Mouse (Mus musculus) hindbrain, embryonic 12.5 days (tissue): Measurements from ENCODE around the gene Fgf2. TPM values are rescaled to one million over a fixed set of nuclear protein-coding genes. Genes with fewer than 3 reads are reported as not detected.

ENCODE experiments used
- ATAC-seq: fragments of 200-750 bp; cut with Nextera tagmentation; 2 replicates; pipeline ENCODE4 v1.8.0; 2017; ENCODE audit warnings: moderate TSS enrichment; ENCODE audit not compliant: low FRiP score
- H3K27ac ChIP-seq: fragments of 300-500 bp; sonication (generic); 2 replicates; pipeline ENCODE4 v1.5.1; 2016; ENCODE audit warnings: mild to moderate bottlenecking
- H3K27me3 ChIP-seq: fragments of 300-500 bp; sonication (generic); 2 replicates; pipeline ENCODE4 v1.6.1; 2016; ENCODE audit warnings: mild to moderate bottlenecking
- H3K36me3 ChIP-seq: fragments of 300-500 bp; sonication (generic); 2 replicates; pipeline ENCODE4 v1.6.1; 2016; ENCODE audit warnings: mild to moderate bottlenecking
- H3K4me1 ChIP-seq: fragments of 300-500 bp; sonication (generic); 2 replicates; pipeline ENCODE4 v1.6.1; 2016
- H3K4me2 ChIP-seq: fragments of 300-500 bp; sonication (generic); replicated peaks from 2 replicates; pipeline ENCODE4 v1.6.1; 2016; ENCODE audit warnings: mild to moderate bottlenecking
- H3K4me3 ChIP-seq: fragments of 300-500 bp; sonication (generic); 2 replicates; pipeline ENCODE4 v1.5.1; 2016; ENCODE audit warnings: mild to moderate bottlenecking
- H3K9ac ChIP-seq: fragments of 300-500 bp; sonication (generic); 2 replicates; pipeline ENCODE4 v1.6.1; 2016; ENCODE audit warnings: mild to moderate bottlenecking, moderate library complexity
- H3K9me3 ChIP-seq: fragments of 300-500 bp; sonication (generic); replicated peaks from 2 replicates; pipeline ENCODE4 v1.6.1; 2016; ENCODE audit warnings: mild to moderate bottlenecking
- WGBS: fragments of 180-500 bp; shearing (Covaris S2); methylation state at CpG from one replicate; pipeline ENCODE4 v1.1.7; 2016; 5-methylcytosine and 5-hydroxymethylcytosine counted together
- polyA plus RNA-seq: library from polyadenylated mRNA; unstranded; fragments of >200 nt; fragmentation: Nextera tagmentation; extraction: Ambion mirVana; gene quantifications from 2 replicates; pipeline ENCODE4 v1.2.1, GENCODE M21; 2016

The Fgf2 gene
- polyA plus RNA-seq, 1 experiment from 2014 or later: 1.0 TPM

DNA sequence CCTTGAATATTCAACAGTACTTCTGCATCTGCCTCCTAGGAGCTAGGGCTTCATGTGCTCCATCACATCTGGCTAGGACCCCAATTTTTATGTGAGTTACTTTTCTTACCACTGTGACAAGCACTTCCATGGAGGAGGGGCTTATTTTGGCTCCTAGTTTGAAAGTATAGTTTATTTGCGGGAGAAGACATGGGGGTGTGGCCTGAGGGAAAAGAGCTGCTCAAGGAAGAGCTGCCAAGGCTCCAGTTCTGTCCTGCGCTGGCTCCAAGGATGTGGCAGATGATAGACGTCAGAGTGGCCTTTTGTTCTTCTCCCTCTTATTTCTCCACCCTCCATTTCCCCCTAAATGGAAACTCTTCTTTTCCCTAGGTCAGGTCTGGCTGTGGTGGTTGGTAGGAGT, 17.8 kb downstream of the Fgf2 start:
- 56% methylated on average over 3 of the region's 3 CpGs for WGBS
- no peak for ATAC-seq
- Histone ChIP-seq H3K4me1 (no peaks in the 10 kb centered on the region), H3K9ac (no peak overlapping the region), H3K4me3 (no peak overlapping the region), H3K27me3 (no peaks in the 10 kb centered on the region), H3K27ac (no peak overlapping the region), H3K36me3 (no peaks in the 10 kb centered on the region), H3K9me3 (no peaks in the 10 kb centered on the region), H3K4me2 (no peak overlapping the region)

DNA sequence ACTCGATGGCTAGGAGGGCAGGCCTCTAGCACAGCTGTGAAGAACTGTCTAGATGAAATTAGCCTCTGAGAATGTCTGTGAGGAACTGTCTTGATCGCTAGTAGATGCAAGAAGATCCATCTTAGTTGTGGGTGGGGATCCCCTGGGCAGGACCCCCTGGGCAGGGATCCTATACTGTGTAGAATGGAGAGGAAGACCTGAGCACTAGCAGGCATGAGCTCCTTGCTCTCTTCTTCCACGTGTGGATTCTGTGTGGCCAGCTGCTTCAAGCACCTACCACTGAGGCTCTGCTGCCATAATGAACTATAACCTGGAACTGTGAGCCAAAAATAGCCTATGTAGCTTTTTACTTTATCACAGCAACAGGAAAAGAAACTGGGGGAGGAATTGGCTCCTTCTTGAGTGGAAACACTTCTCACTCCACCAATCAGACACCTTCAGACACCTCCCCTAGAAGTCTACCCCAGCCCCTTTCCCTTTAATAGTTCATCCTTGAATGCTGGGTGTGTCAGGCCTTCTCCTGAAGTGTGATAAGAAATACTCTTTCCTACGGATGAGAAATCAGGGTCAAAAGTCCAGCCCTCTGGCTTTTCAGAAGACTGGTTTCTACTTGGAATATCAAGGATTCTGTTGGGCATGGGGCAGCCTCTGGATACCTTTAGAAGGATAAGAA, 18.4 kb downstream of the Fgf2 start:
- Histone ChIP-seq H3K9me3 (no peaks in the 10 kb centered on the region), H3K27ac (no peak overlapping the region), H3K36me3 (no peaks in the 10 kb centered on the region), H3K4me1 (no peaks in the 10 kb centered on the region), H3K4me3 (no peak overlapping the region), H3K9ac (no peak overlapping the region), H3K27me3 (no peaks in the 10 kb centered on the region), H3K4me2 (no peak overlapping the region)
- no peak for ATAC-seq
- 72% methylated on average over 4 of the region's 4 CpGs for WGBS

DNA sequence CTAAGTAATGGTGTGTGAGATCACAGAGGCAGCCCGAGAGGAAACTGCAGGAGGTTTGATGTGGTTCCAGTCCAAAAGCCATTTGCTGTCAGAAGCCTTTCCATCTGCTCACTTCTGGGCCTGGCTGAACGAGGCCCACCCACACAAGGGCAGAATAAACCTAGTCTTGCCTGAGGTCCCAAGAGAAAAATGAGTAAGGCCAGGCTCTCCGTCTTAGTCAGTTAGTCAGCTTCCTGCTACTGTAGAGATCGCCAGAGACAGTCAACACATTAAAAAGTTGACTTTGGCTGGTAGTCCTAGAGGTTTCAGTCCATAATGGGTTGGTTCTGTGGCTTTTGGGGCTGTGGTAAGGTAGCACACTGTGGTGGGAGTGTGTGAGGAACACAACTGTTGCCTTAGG, 22.3 kb downstream of the Fgf2 start:
- Histone ChIP-seq H3K4me2 (no peak overlapping the region), H3K27me3 (no peaks in the 10 kb centered on the region), H3K9me3 (no peaks in the 10 kb centered on the region), H3K27ac (no peak overlapping the region), H3K4me1 (no peaks in the 10 kb centered on the region), H3K4me3 (no peak overlapping the region), H3K9ac (no peak overlapping the region), H3K36me3 (no peaks in the 10 kb centered on the region)
- no peak for ATAC-seq
- WGBS: 77% methylated on average over 4 of the region's 4 CpGs

DNA sequence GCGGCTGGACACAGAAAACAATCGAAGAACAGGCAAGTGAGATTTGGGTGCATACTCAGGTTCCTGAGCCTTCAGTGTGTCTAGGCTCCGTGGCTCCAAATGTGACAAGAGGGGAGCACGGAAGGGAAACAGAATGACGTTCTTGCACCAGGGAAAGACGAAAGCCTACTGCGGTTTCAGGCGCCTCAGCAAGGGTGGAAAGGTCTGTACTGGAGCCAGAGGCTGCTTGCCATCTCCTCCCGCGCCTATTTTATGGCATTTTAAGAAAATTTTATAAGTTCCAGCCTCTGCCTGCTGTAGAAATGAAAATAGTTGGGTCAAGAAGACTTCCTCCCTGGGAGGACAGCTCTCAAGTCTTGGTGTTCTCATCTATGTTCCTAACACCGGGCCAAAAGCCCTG, 25.6 kb downstream of the Fgf2 start:
- 92% methylated on average over 11 of the region's 11 CpGs for WGBS
- Histone ChIP-seq H3K9ac (no peak overlapping the region), H3K4me1 (0 out of 2 replicates have a peak, but pooled peaks cover 5% of the 10 kb centered on the region), H3K4me3 (no peak overlapping the region), H3K36me3 (no peaks in the 10 kb centered on the region), H3K27me3 (no peaks in the 10 kb centered on the region), H3K27ac (no peak overlapping the region), H3K4me2 (no peak overlapping the region), H3K9me3 (no peaks in the 10 kb centered on the region)
- no peak for ATAC-seq

DNA sequence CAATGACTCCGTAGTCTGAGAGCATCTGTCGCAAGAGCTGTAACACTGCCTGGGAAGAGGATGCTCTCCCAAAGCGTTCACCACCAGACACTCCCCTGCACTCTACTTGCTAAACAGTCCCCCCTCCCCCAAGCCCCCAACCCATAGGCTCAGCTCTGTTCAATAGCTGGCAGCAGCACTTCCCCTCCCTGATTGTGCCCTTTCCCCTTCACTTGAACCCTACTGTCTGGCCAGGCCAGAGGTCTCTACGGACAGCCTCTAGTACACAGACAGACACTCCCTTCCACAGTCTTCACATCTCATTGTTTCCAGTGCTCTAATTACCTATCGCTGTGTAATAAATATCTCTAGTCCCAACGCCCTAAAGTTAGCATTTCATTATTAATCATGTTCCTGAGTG, 29.8 kb downstream of the Fgf2 start:
- Histone ChIP-seq H3K4me2 (no peak overlapping the region), H3K4me3 (no peak overlapping the region), H3K27ac (no peak overlapping the region), H3K4me1 (0 out of 2 replicates have a peak, but pooled peaks cover 5% of the 10 kb centered on the region), H3K36me3 (no peaks in the 10 kb centered on the region), H3K9me3 (no peaks in the 10 kb centered on the region), H3K27me3 (no peaks in the 10 kb centered on the region), H3K9ac (no peak overlapping the region)
- 70% methylated on average over 6 of the region's 6 CpGs for WGBS
- no peak for ATAC-seq

DNA sequence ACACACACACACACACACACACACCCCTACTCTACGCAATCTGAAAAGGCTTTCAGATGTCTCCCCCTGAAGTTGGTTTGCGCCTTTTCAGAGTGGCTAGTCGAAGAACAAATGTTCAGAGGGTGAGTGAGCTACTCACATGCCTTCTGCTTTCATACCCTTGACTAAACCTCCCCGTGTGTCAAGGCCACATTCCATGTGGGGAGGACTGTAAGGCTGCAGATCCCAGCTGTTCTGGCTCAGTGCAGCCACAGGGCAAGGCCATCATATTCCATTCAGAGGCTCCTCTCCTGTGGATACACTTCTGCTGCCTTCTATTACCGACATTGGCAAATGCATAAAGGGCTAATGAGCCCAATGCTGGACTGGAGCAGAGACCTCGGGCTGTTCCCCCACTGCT, 30.3 kb downstream of the Fgf2 start:
- no peak overlapping the region; the same call in 1 of the 2 replicates for H3K27ac ChIP-seq
- H3K9ac ChIP-seq: no peak overlapping the region
- H3K9me3 ChIP-seq: no peaks in the 10 kb centered on the region
- 0 out of 2 replicates have a peak, but pooled peaks cover 5% of the 10 kb centered on the region for H3K4me1 ChIP-seq
- no peak overlapping the region for H3K4me3 ChIP-seq
- H3K27me3 ChIP-seq: no peaks in the 10 kb centered on the region
- H3K36me3 ChIP-seq: no peaks in the 10 kb centered on the region
- 77% methylated on average over 6 of the region's 6 CpGs for WGBS
- ATAC-seq: no peak
- no peak overlapping the region for H3K4me2 ChIP-seq

DNA sequence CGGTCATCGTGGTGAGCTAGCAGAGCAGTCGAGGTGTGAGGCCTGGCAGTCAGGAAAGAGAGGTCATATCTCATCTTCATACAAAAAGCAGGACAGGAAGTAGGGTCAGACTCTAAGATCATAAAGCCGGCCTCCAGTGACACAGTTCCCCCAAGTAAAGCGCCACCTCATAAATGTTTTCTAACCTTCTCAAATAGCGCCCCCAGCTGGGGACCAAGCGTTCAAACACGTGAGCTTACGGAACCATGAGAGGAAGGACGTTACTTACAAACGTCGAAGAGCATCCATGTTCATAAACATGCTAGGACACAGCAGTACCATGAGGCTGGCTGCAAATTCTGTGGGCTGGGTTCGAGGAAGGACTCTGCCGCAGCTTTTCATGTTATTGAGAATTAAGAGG, 31.1 kb downstream of the Fgf2 start:
- H3K36me3 ChIP-seq: no peaks in the 10 kb centered on the region
- no peaks in the 10 kb centered on the region for H3K9me3 ChIP-seq
- H3K9ac ChIP-seq: no peak overlapping the region
- no peaks in the 10 kb centered on the region for H3K27me3 ChIP-seq
- 0 out of 2 replicates have a peak, but pooled peaks cover 5% of the 10 kb centered on the region for H3K4me1 ChIP-seq
- no peak overlapping the region for H3K4me3 ChIP-seq
- 86% methylated on average over 14 of the region's 14 CpGs for WGBS
- no peak overlapping the region for H3K4me2 ChIP-seq
- H3K27ac ChIP-seq: no peak overlapping the region
- ATAC-seq: no peak

DNA sequence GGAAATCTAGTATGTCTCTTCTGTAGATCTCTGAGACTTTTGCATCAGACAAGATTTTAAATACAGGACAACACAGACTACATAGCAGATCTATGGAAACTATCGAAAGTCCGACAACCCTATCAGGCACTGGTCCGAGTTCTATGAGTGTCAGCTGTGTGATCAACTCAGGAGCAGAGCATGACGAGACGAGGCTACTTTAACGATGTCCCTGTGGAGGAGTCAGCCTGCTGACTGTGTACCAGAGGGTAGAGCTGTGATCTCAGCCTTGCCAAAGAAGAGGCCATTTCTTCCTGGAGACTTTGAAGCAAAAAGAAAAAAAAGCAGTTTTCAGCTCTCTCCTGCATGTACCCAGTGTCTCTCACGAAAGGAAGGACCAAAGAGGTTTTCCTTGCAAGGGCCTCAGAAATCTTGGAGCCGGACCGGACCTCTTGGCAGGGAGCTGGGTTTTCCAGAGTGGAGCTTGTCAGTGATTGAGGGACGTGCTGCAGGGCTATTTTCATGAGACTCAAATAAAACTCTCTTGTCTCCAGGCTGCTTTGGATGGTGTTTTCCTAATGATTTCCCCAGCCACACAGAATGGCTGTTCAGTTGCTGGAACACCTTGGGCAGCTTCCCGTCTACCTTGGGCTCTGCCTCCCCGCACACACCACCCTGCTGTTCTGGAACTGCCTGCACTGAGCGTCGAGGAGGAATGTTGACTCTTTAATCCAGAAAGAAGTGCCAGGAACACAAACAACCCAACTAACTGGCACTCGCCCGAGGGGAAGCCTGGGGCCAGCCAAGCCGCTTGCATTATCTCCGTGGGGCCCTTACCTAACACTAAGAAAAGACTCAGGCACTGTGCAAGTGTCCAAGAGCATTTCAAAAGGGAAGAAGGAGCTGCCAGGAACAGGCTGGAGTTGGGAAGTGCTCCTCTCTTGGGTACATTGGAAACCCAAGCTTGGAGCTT, 32.1 kb downstream of the Fgf2 start:
- Histone ChIP-seq H3K9ac (no peak overlapping the region), H3K4me1 (0 out of 2 replicates have a peak, but pooled peaks cover 5% of the 10 kb centered on the region), H3K4me3 (no peak overlapping the region), H3K4me2 (no peak overlapping the region), H3K9me3 (no peaks in the 10 kb centered on the region), H3K36me3 (no peaks in the 10 kb centered on the region), H3K27me3 (no peaks in the 10 kb centered on the region), H3K27ac (no peak overlapping the region)
- 74% methylated on average over 18 of the region's 18 CpGs for WGBS
- ATAC-seq: no peak

DNA sequence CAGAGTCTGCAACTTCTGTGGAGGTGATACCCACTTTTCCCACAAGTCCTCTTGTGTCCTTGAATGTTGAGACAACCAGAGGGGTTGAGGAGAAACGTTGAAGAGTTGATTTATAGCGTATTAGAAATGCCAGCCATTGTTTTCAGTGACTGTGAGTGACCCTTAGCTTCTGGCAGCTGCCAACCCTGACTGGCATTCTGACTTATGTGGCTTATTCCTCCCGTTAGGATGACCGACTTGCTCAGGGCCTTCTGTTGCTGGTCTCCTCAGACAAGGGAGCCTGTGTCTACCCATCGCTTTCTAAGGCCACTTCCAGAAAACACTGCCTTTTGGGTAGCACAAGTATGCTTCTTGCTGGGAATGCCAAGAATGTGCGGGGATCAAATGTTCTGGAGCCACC, 33.3 kb downstream of the Fgf2 start:
- 0 out of 2 replicates have a peak, but pooled peaks cover 5% of the 10 kb centered on the region for H3K4me1 ChIP-seq
- 71% methylated on average over 6 of the region's 6 CpGs for WGBS

DNA sequence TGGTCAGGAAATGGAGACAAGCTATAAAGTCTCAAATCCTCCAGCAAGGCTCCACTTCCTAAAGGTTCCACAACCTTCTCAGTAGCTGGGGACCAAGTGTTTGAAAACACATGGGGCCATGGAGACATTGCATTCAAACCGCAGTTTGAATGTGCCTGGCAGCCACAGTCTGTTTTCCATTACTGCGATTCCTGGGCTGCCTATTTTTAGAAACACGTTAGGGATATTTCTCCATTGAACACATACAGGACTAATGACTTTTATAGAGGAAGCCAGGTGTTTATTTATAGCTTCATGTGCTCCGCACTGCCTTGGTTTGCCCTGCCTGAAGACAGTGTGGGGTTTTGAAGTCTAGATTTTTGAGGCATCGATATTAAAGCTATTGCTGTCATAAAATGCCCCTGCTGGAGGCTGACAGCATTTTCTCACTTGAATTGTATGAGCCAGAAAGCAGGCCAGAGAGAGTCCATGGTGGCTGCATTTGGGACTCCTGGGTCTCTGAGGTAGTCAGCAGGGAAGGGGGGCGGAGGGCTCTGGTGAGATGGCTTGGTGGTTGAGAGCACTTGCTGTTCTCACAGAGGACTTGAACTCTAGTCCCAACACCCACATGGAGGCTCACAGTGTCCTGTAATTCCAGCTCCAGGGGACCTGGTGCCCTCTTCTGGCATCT, 35.1 kb downstream of the Fgf2 start:
- no peak overlapping the region for H3K4me2 ChIP-seq
- H3K9ac ChIP-seq: no peak overlapping the region
- no peaks in the 10 kb centered on the region for H3K27me3 ChIP-seq
- H3K27ac ChIP-seq: no peak overlapping the region
- no peaks in the 10 kb centered on the region for H3K36me3 ChIP-seq
- WGBS: 78% methylated on average over 6 of the region's 6 CpGs
- no peak overlapping the region for H3K4me3 ChIP-seq
- H3K9me3 ChIP-seq: no peaks in the 10 kb centered on the region
- 0 out of 2 replicates have a peak, but pooled peaks cover under 1% of the 10 kb centered on the region for H3K4me1 ChIP-seq
- ATAC-seq: no peak

More for the DNA sequence above, 33.3 kb downstream of the Fgf2 start:
- H3K9ac ChIP-seq: no peak overlapping the region
- no peaks in the 10 kb centered on the region for H3K27me3 ChIP-seq
- no peak overlapping the region for H3K4me3 ChIP-seq
- no peaks in the 10 kb centered on the region for H3K9me3 ChIP-seq
- no peaks in the 10 kb centered on the region for H3K36me3 ChIP-seq
- no peak overlapping the region for H3K27ac ChIP-seq
- no peak overlapping the region for H3K4me2 ChIP-seq
- ATAC-seq: no peak

DNA sequence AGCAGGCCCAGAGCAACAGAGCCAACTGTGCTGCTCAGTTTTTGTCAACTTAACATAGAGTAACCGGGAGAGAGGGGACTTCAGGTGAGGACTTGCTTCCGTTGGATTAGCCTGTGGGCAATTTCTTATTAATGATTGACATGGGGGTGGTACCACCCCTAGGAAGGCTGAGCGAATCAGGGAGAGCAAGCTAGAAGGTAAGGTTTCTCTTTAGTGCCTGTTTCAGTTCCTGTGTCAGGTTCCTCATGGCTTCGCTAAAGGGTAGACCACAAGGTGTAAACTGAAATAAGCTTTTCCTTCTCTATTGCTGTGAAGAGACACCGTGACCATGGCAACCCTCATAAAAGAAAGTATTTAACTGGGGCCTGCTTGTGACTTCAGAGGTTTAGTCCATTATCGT, 39.2 kb downstream of the Fgf2 start:
- no peaks in the 10 kb centered on the region for H3K4me1 ChIP-seq
- H3K4me2 ChIP-seq: no peak overlapping the region
- no peaks in the 10 kb centered on the region for H3K36me3 ChIP-seq
- no peaks in the 10 kb centered on the region for H3K27me3 ChIP-seq
- no peak for ATAC-seq
- WGBS: 85% methylated on average over 6 of the region's 6 CpGs
- H3K4me3 ChIP-seq: no peak overlapping the region
- H3K9me3 ChIP-seq: peaks cover 4% of the 10 kb centered on the region; the same call in 1 of the 2 replicates
- H3K9ac ChIP-seq: no peak overlapping the region
- H3K27ac ChIP-seq: no peak overlapping the region

DNA sequence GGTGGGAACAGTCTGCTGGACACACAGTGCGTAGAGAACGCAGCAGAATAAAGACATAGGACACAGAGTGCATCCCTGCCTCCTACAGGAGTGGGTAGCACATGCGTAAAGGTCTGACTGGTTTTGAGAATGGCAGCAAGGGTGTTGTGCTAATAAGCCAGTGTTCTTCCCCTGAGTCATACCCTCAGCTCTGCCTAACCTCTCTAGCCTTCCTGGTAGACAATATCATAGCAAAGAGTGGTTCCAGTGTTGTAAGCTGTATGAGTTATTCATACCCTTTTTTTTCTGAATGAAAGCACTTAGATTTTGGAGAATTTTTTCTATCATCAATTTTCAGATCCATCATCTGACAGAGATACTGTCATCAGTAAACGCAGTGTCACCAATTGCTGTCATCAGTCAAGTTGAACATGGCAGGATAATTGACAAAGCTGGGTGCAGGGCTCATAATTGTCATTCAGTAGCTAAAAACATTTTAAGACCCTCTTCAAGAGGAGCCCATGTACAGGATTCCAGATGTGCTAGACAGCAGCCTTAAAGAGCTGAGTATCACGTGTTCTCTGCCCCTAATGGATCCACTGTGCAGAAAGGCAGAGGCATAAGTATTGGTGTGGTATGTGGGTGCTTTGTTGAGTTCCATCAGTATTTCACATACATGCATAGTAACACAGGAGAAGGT, 48.9 kb downstream of the Fgf2 start:
- no peak overlapping the region for H3K9ac ChIP-seq
- H3K4me3 ChIP-seq: no peak overlapping the region
- WGBS: 93% methylated on average over 5 of the region's 5 CpGs
- H3K4me1 ChIP-seq: no peaks in the 10 kb centered on the region
- H3K36me3 ChIP-seq: no peaks in the 10 kb centered on the region
- no peaks in the 10 kb centered on the region for H3K9me3 ChIP-seq
- no peak overlapping the region for H3K27ac ChIP-seq
- no peak for ATAC-seq
- no peaks in the 10 kb centered on the region for H3K27me3 ChIP-seq
- H3K4me2 ChIP-seq: no peak overlapping the region
